Mouse (Mus musculus) megakaryocyte, embryonic 14.5 days (primary cell): ENCODE data around the gene Tmem87a. TPM values are rescaled to one million over a fixed set of nuclear protein-coding genes. Genes with fewer than 3 reads are reported as not detected.

Source experiments
- H3K27me3 ChIP-seq: replicated peaks from 2 replicates; pipeline ENCODE3; 2012; ENCODE audit warnings: inconsistent platforms
- H3K36me3 ChIP-seq: replicated peaks from 2 replicates; pipeline ENCODE3; 2012; ENCODE audit warnings: low read length, inconsistent platforms, mixed read lengths
- H3K4me1 ChIP-seq: 2 replicates; pipeline ENCODE4 v1.6.1; 2012; ENCODE audit warnings: inconsistent platforms
- H3K4me3 ChIP-seq: replicated peaks from 2 replicates; pipeline ENCODE3; 2012; ENCODE audit warnings: moderate library complexity, mild to moderate bottlenecking, inconsistent platforms
- H3K9me3 ChIP-seq: 2 replicates; pipeline ENCODE4 v1.6.1; 2012; ENCODE audit warnings: inconsistent platforms
- FLI1 ChIP-seq: IDR thresholded peaks from 2 replicates; pipeline ENCODE4 v1.6.1; 2012; ENCODE audit warnings: low read length, inconsistent platforms, mixed read lengths
- GATA1 ChIP-seq: IDR thresholded peaks from 3 replicates; pipeline ENCODE4 v1.6.1; 2012; ENCODE audit warnings: mixed read lengths, low read length, inconsistent platforms, borderline replicate concordance
- polyA plus RNA-seq: library from polyadenylated mRNA; stranded (reverse); fragments of >175 nt; gene quantifications from 2 replicates; pipeline ENCODE4 v1.2.3, GENCODE M21; 2012; ENCODE audit warnings: low replicate concordance; ENCODE audit not compliant: insufficient read depth

The Tmem87a gene
- polyA plus RNA-seq, 1 experiment = 0.91 TPM

DNA sequence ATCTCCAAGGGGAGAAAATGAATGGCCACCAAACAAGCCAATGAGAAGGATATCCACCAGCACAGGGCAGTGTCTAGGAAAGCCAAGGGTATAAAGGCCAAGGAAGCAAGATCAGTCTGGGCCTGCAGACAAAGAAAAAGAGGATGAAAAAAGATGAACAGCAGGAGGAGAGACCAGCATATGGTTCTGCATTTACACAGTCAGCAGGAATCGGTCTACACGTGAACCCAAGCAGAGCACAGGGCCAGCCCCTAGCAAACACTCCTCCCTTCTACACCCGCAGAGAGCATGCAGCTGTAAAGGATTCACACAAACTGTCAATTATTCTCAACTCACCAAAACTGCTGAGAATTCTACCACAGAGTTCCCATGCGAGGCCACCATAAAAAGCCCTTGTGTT lies 30.1 kb downstream of the Tmem87a start:
- peaks cover 9% of the 10 kb centered on the region for H3K4me1 ChIP-seq
- H3K27me3 ChIP-seq = no peaks in the 10 kb centered on the region
- TF ChIP-seq FLI1 (no peak), GATA1 (no peak)
- H3K9me3 ChIP-seq = no peaks in the 10 kb centered on the region
- H3K36me3 ChIP-seq = peaks cover 91% of the 10 kb centered on the region
- no peak overlapping the region for H3K4me3 ChIP-seq

DNA sequence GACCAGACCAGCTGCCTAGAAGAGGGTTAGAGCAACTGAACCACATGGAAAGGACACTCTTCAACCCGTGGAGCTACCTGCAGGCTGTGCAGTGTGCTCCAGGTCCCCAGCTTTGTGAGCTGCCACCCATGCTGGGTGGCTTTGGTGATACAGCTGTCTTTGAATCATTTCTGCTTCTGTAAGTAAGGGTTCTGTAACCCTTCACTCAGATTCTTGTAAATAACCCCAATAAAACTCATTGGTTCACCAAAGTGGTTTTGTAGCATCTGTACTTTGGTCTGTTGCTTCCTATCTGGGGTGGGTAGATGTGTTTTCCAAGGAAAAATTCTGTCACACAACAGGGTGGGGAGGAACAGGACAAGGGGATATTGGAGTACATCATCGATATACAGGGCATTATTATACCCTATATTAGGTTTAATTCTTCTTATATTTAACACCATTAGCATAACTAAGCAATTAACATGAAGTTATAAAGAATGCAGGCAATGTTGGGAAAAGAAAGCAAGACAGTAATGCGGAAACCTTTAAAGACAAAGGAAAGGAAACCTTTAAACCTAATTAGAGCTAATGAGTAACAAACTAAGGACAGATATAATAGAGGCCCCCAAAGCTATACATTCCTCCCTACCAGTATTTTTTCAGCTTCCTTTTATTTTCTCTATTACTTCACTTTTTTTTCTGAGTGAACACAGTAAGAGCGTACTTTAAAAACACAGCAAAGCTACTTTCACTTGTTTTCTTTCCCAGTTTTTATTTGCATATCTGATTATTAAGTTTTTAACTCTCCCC lies 36.3 kb downstream of the Tmem87a start:
- H3K36me3 ChIP-seq = peaks cover 86% of the 10 kb centered on the region
- H3K9me3 ChIP-seq = no peaks in the 10 kb centered on the region
- no peaks in the 10 kb centered on the region for H3K4me1 ChIP-seq
- H3K27me3 ChIP-seq = no peaks in the 10 kb centered on the region
- TF ChIP-seq GATA1 (no peak), FLI1 (no peak)
- no peak overlapping the region for H3K4me3 ChIP-seq

DNA sequence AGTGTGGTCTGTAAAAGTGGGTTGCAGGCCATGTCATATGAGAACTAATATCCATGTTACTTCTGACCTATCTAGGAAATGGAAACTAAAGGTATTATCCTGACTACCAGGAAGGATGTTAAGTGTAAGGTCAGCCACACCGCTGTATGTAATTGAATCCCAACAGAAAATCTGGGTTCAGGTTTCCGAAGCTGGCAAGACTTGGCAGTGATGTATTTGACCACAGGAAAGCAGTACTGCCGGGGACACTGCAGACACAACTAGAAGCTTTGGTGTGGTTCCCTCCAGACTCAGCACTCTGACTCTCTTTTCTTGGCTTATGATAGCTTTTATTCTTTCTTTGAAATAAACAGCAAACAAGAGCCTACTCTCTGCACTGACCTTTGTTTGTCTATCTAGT lies 37.4 kb downstream of the Tmem87a start:
- no peak for TF ChIP-seq GATA1
- Histone ChIP-seq H3K4me3 (no peak overlapping the region), H3K4me1 (no peaks in the 10 kb centered on the region), H3K9me3 (no peaks in the 10 kb centered on the region), H3K36me3 (peaks cover 87% of the 10 kb centered on the region), H3K27me3 (no peaks in the 10 kb centered on the region)

- TF ChIP-seq FLI1 = no peak
- TF ChIP-seq GATA1 = no peak
- Histone ChIP-seq H3K27me3 (no peaks in the 10 kb centered on the region), H3K4me1 (no peaks in the 10 kb centered on the region), H3K4me3 (no peak overlapping the region), H3K36me3 (peaks cover 82% of the 10 kb centered on the region), H3K9me3 (no peaks in the 10 kb centered on the region)
These were observed 43.5 kb downstream of the Tmem87a start for GRCm38 (mm10) chr2:120360425-120360824.

- Histone ChIP-seq H3K4me3 (peak within 1 kb of the TSS; percentile 97), H3K4me1 (peaks cover 49% of the 10 kb centered on the region), H3K36me3 (peaks cover 52% of the 10 kb centered on the region), H3K9me3 (no peaks in the 10 kb centered on the region), H3K27me3 (no peaks in the 10 kb centered on the region)
- no peak for TF ChIP-seq FLI1
- TF ChIP-seq GATA1 = no peak
These were observed 50.9 kb downstream of the Tmem87a start, which contains the start of gene Vps39 for GRCm38 (mm10) chr2:120352682-120353646. Gene Vps39 (minus strand): TSS chr2:120353137.

- Histone ChIP-seq H3K36me3 (peaks cover 54% of the 10 kb centered on the region), H3K4me1 (peaks cover 64% of the 10 kb centered on the region), H3K4me3 (peak overlapping the region; percentile 97), H3K27me3 (no peaks in the 10 kb centered on the region), H3K9me3 (no peaks in the 10 kb centered on the region)
- TF ChIP-seq GATA1 = no peak
- TF ChIP-seq FLI1 = no peak
These were observed 52.6 kb downstream of the Tmem87a start for GRCm38 (mm10) chr2:120351321-120351720.

- Histone ChIP-seq H3K4me3 (peak overlapping the region; percentile 83), H3K27me3 (no peaks in the 10 kb centered on the region), H3K9me3 (no peaks in the 10 kb centered on the region), H3K4me1 (peaks cover 91% of the 10 kb centered on the region), H3K36me3 (peaks cover 60% of the 10 kb centered on the region)
- no peak for TF ChIP-seq GATA1
- TF ChIP-seq FLI1 = no peak
These were observed 55.8 kb downstream of the Tmem87a start for GRCm38 (mm10) chr2:120348120-120348519.

DNA sequence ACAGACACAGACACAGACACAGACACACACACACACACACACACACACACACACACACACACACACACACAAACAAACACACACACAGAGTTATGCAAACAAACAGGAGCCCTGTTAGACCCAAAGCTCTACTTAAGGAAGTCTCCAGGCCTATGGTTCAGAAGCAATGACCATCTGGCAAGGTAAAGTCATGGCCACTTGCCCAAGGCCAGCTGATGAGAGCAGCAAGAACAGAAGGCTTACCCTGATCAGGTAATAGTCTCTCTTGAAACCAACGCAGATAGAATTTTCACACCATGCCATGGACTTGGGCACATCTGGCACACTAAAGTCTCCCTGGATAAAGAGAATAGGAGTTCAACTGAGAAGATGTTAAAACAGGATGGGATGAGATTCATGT lies 62.2 kb downstream of the Tmem87a start:
- no peak overlapping the region for H3K4me3 ChIP-seq
- peaks cover 39% of the 10 kb centered on the region for H3K4me1 ChIP-seq
- H3K36me3 ChIP-seq = peaks cover 90% of the 10 kb centered on the region
- H3K9me3 ChIP-seq = no peaks in the 10 kb centered on the region
- no peaks in the 10 kb centered on the region for H3K27me3 ChIP-seq
- no peak for TF ChIP-seq FLI1
- no peak for TF ChIP-seq GATA1

DNA sequence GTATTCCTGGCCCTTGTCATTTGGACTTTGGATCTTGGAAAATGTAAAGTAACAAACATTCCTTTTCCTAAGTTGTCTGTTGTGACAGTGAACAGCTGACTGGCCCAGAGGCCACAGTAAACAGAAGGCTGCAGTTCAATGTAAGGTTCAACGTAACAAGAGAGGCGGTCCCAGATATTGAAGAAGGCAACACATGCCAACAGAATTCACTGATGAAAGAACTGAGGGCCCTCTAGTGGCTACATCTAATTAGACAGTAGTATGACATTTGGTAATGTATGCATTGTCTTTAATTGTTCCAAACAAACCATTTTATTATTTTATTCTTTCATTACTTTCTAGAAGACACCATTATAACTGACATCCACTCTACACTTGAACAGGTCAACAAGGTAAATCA lies 66.0 kb downstream of the Tmem87a start:
- Histone ChIP-seq H3K4me1 (peaks cover 2% of the 10 kb centered on the region), H3K9me3 (no peaks in the 10 kb centered on the region), H3K36me3 (peaks cover 92% of the 10 kb centered on the region), H3K27me3 (no peaks in the 10 kb centered on the region), H3K4me3 (no peak overlapping the region)
- TF ChIP-seq FLI1 = no peak
- TF ChIP-seq GATA1 = no peak

GRCm38 (mm10) chr2:120331575-120331974 lies 72.3 kb downstream of the Tmem87a start:
- H3K4me3 ChIP-seq = no peak overlapping the region
- no peaks in the 10 kb centered on the region for H3K9me3 ChIP-seq
- H3K4me1 ChIP-seq = no peaks in the 10 kb centered on the region
- TF ChIP-seq FLI1 (no peak), GATA1 (no peak)
- no peaks in the 10 kb centered on the region for H3K27me3 ChIP-seq
- peaks cover 95% of the 10 kb centered on the region for H3K36me3 ChIP-seq
